Mouse (Mus musculus): ENCODE data around the gene Trf. TPM values are rescaled to one million over a fixed set of nuclear protein-coding genes. Genes with fewer than 3 reads are reported as not detected.

The Trf gene
- polyA plus RNA-seq (2014; fragmentation: Illumina TruSeq; extraction: RNeasy Lipid Tissue Mini Kit (QIAGEN cat#74804); ENCODE audit: low read depth, low replicate concordance): 1,533 TPM

GRCm38 (mm10) chr9:103230151-103230951, at the start of gene Trf, which contains the start of gene Gm20425:
Gene Trf, minus strand, starts transcription at chr9:103230444.
Gene Gm20425, minus strand, starts transcription at chr9:103230307.

GRCm38 (mm10) chr9:103201561-103202260, 28.5 kb downstream of the Trf start, which contains the start of gene Srprb:
Gene Srprb, minus strand, starts transcription at chr9:103202137.

Other genes starting within 250 kb of the Trf start
- gene Slco2a1, start 241.7 kb downstream of the Trf start, polyA plus RNA-seq (2014; fragmentation: Illumina TruSeq; extraction: RNeasy Lipid Tissue Mini Kit (QIAGEN cat#74804); ENCODE audit: low read depth, low replicate concordance): 12.5 TPM
- gene Rab6b, start 118.7 kb downstream of the Trf start, polyA plus RNA-seq (2014; fragmentation: Illumina TruSeq; extraction: RNeasy Lipid Tissue Mini Kit (QIAGEN cat#74804); ENCODE audit: low read depth, low replicate concordance): 26.7 TPM
- 41.0 TPM for gene Srprb, start 28.3 kb downstream of the Trf start, polyA plus RNA-seq (2014; fragmentation: Illumina TruSeq; extraction: RNeasy Lipid Tissue Mini Kit (QIAGEN cat#74804); ENCODE audit: low read depth, low replicate concordance)
- gene Gm20425, start 137 bp downstream of the Trf start, polyA plus RNA-seq (2014; fragmentation: Illumina TruSeq; extraction: RNeasy Lipid Tissue Mini Kit (QIAGEN cat#74804); ENCODE audit: low read depth, low replicate concordance): not detected
- gene 1300017J02Rik, start 74.6 kb upstream of the Trf start, polyA plus RNA-seq (2014; fragmentation: Illumina TruSeq; extraction: RNeasy Lipid Tissue Mini Kit (QIAGEN cat#74804); ENCODE audit: low read depth, low replicate concordance): 1.5 TPM
- 17.2 TPM for gene Topbp1, start 74.8 kb upstream of the Trf start, polyA plus RNA-seq (2014; fragmentation: Illumina TruSeq; extraction: RNeasy Lipid Tissue Mini Kit (QIAGEN cat#74804); ENCODE audit: low read depth, low replicate concordance)
- 58.5 TPM for gene Cdv3, start 135.4 kb upstream of the Trf start, polyA plus RNA-seq (2014; fragmentation: Illumina TruSeq; extraction: RNeasy Lipid Tissue Mini Kit (QIAGEN cat#74804); ENCODE audit: low read depth, low replicate concordance)
- not detected for gene Bfsp2, start 250.0 kb upstream of the Trf start, polyA plus RNA-seq (2014; fragmentation: Illumina TruSeq; extraction: RNeasy Lipid Tissue Mini Kit (QIAGEN cat#74804); ENCODE audit: low read depth, low replicate concordance)